Mouse (Mus musculus) heart, adult 2 months (tissue): ENCODE data around the gene Pfn4. TPM values are rescaled to one million over a fixed set of nuclear protein-coding genes. Genes with fewer than 3 reads are reported as not detected.

ENCODE experiments used
- DNase-seq, 2 experiments: peaks; one replicate each; pipeline ENCODE4 v3.0.0; 2021
- H3K27ac ChIP-seq: fragments of 200-600 bp; 2 replicates; pipeline ENCODE4 v1.8.1; 2022
- H3K27me3 ChIP-seq: fragments of 200-500 bp; 2 replicates; pipeline ENCODE4 v1.6.1; 2012; ENCODE audit warnings: mild to moderate bottlenecking, low read length, inconsistent platforms, mixed read lengths; ENCODE audit not compliant: control insufficient read depth, insufficient read depth
- H3K36me3 ChIP-seq: fragments of 200-500 bp; 2 replicates; pipeline ENCODE4 v1.6.1; 2012; ENCODE audit warnings: low read length, inconsistent platforms; ENCODE audit not compliant: control insufficient read depth, insufficient read depth
- H3K4me1 ChIP-seq: fragments of 200-500 bp; 2 replicates; pipeline ENCODE4 v1.6.1; 2011; ENCODE audit warnings: low read length; ENCODE audit not compliant: control insufficient read depth, insufficient read depth
- H3K4me3 ChIP-seq: fragments of 200-600 bp; 2 replicates; pipeline ENCODE4 v1.8.1; 2022
- H3K79me2 ChIP-seq: fragments of 200-500 bp; replicated peaks from 2 replicates; pipeline ENCODE4 v1.6.1; 2012; ENCODE audit warnings: mild to moderate bottlenecking, inconsistent platforms, low read length, moderate library complexity, mixed read lengths; ENCODE audit not compliant: control insufficient read depth, insufficient read depth
- H3K9ac ChIP-seq: fragments of 200-500 bp; 2 replicates; pipeline ENCODE4 v1.6.1; 2012; ENCODE audit warnings: low read depth, mild to moderate bottlenecking, control low read depth, inconsistent platforms, low read length, mixed read lengths
- CTCF ChIP-seq: fragments of 200-600 bp; IDR thresholded peaks from 2 replicates; pipeline ENCODE4 v1.8.1; 2022; ENCODE audit warnings: antibody characterized with exemption, mild to moderate bottlenecking, moderate library complexity
- EP300 ChIP-seq: fragments of 200-500 bp; IDR thresholded peaks from 2 replicates; pipeline ENCODE4 v1.6.1; 2011; ENCODE audit warnings: low read depth, low read length, control low read depth; ENCODE audit not compliant: insufficient read depth
- POLR2A ChIP-seq: fragments of 200-500 bp; IDR thresholded peaks from 2 replicates; pipeline ENCODE4 v1.6.1; 2011; ENCODE audit warnings: mild to moderate bottlenecking, low read depth, low read length, control low read depth; ENCODE audit not compliant: insufficient read depth
- WGBS: fragments of 180-500 bp; shearing (Covaris S2); methylation state at CpG from one replicate; pipeline ENCODE4 v1.1.7; 2018; 5-methylcytosine and 5-hydroxymethylcytosine counted together
- intact Hi-C: fragments of 180-260 bp; cut with DNase I; formaldehyde crosslinking; loops from one replicate; pipeline ENCODE4 v1.15.1; 2025
- polyA plus RNA-seq: library from polyadenylated mRNA; depleted of rRNA; stranded (reverse); fragments of >200 nt; gene quantifications from 2 replicates; pipeline ENCODE4 v1.2.3, GENCODE M21; 2012; rRNA removed
- total RNA-seq, 2 experiments: library from RNA; stranded (reverse); gene quantifications; 2 replicates each; pipeline ENCODE4 v1.2.3; 2021

The Pfn4 gene
- total and polyA plus RNA-seq, 3 experiments = 1.8 to 2.9 (median 2.5) TPM

GRCm38 (mm10) chr12:4813636-4814035 lies 44.8 kb downstream of the Pfn4 start:
- H3K79me2 ChIP-seq = no peaks in the 10 kb centered on the region
- no peak for DNase-seq
- 59% methylated on average over 4 of the region's 4 CpGs for WGBS
- no peaks in the 10 kb centered on the region; the same call in none of the 2 replicates for H3K4me1 ChIP-seq
- H3K27me3 ChIP-seq = no peaks in the 10 kb centered on the region
- H3K36me3 ChIP-seq = no peaks in the 10 kb centered on the region; the same call in 1 of the 2 replicates
- H3K27ac ChIP-seq = no peak overlapping the region
- intact Hi-C loops = no loop called here
- H3K4me3 ChIP-seq = no peak overlapping the region
- no peak overlapping the region for H3K9ac ChIP-seq
- TF ChIP-seq EP300 (no peak), POLR2A (no peak), CTCF (no peak)

GRCm38 (mm10) chr12:4816680-4817360 lies 48.0 kb downstream of the Pfn4 start:
- no peak for TF ChIP-seq CTCF
- TF ChIP-seq POLR2A = no peak
- TF ChIP-seq EP300 = no peak
- Histone ChIP-seq H3K9ac (peak overlapping the region; percentile 83), H3K27me3 (no peaks in the 10 kb centered on the region), H3K4me3 (peak overlapping the region; percentile 69), H3K27ac (peak overlapping the region; percentile 90), H3K4me1 (no peaks in the 10 kb centered on the region; the same call in none of the 2 replicates), H3K36me3 (no peaks in the 10 kb centered on the region; the same call in none of the 2 replicates), H3K79me2 (no peaks in the 10 kb centered on the region)
- 6% methylated on average over 24 of the region's 24 CpGs for WGBS
- intact Hi-C loops = loop anchor here (1.0 to 5.0 kb wide), 4 partner anchors 26 to 220 kb away; partner anchors contain the start of genes Atad2b, Fam228b, Pfn4 and Wdcp
- DNase-seq = no peak

- no peaks in the 10 kb centered on the region for H3K27me3 ChIP-seq
- peak within 1 kb of the TSS; percentile 90 for H3K27ac ChIP-seq
- no peaks in the 10 kb centered on the region; the same call in none of the 2 replicates for H3K36me3 ChIP-seq
- no peaks in the 10 kb centered on the region for H3K79me2 ChIP-seq
- TF ChIP-seq POLR2A = peak; percentile 89
- 0 out of 2 replicates have a peak, but pooled peaks have one; percentile 8 for TF ChIP-seq EP300
- no peak for TF ChIP-seq CTCF
- peak; percentile 98 to 99 for DNase-seq
- no peaks in the 10 kb centered on the region; the same call in none of the 2 replicates for H3K4me1 ChIP-seq
- intact Hi-C loops = loop anchor here (1.0 to 5.0 kb wide), 4 partner anchors 26 to 220 kb away; partner anchors contain the start of genes Atad2b, Fam228b, Pfn4 and Wdcp
- H3K4me3 ChIP-seq = peak within 1 kb of the TSS; percentile 69
- peak within 1 kb of the TSS; percentile 83 for H3K9ac ChIP-seq
- under 1% methylated on average over 49 of the region's 49 CpGs for WGBS
Measured at GRCm38 (mm10) chr12:4817361-4818101, 48.7 kb downstream of the Pfn4 start, which contains the start of gene Sf3b6. TSS of gene Sf3b6 (plus strand) at chr12:4817544.

GRCm38 (mm10) chr12:4827256-4827655 lies 58.4 kb downstream of the Pfn4 start:
- 68% methylated on average over 3 of the region's 3 CpGs for WGBS
- Histone ChIP-seq H3K79me2 (no peaks in the 10 kb centered on the region), H3K27ac (no peak overlapping the region), H3K4me1 (no peaks in the 10 kb centered on the region), H3K27me3 (no peaks in the 10 kb centered on the region), H3K4me3 (no peak overlapping the region), H3K36me3 (no peaks in the 10 kb centered on the region), H3K9ac (no peak overlapping the region)
- TF ChIP-seq EP300 (no peak), POLR2A (no peak), CTCF (no peak)
- no peak for DNase-seq
- intact Hi-C loops = no loop called here

Other genes starting within 250 kb of the Pfn4 start
- 10 to 100 TPM; 40.8 to 41.9 TPM for gene Itsn2, start 176.4 kb upstream of the Pfn4 start, total RNA-seq
- gene Itsn2, start 176.4 kb upstream of the Pfn4 start, polyA plus RNA-seq = 20.5 and 48.8 TPM in 2 replicates
- gene Gm3625, start 176.1 kb upstream of the Pfn4 start, total RNA-seq = not detected
- gene Gm3625, start 176.1 kb upstream of the Pfn4 start, polyA plus RNA-seq = not detected in 2 replicates
- not detected for gene Fam228a, start 30.6 kb upstream of the Pfn4 start, total RNA-seq
- 0.06 and 0.18 TPM in 2 replicates for gene Fam228a, start 30.6 kb upstream of the Pfn4 start, polyA plus RNA-seq
- gene Fam228b, start 245 bp downstream of the Pfn4 start, total RNA-seq = 1 to 10 TPM; 2.0 to 2.1 TPM
- gene Fam228b, start 245 bp downstream of the Pfn4 start, polyA plus RNA-seq = 0.88 and 0.97 TPM in 2 replicates
- gene Sf3b6, start 48.5 kb downstream of the Pfn4 start, total RNA-seq = 10 to 100 TPM; 42.0 to 42.8 TPM
- 31.5 and 46.8 TPM in 2 replicates for gene Sf3b6, start 48.5 kb downstream of the Pfn4 start, polyA plus RNA-seq
- gene Fkbp1b, start 72.6 kb downstream of the Pfn4 start, total RNA-seq = 1 to 10 TPM in 1 of 2 experiments, under 1 TPM in 1; 0.50 to 1.1 TPM
- gene Fkbp1b, start 72.6 kb downstream of the Pfn4 start, polyA plus RNA-seq = 2.4 and 3.6 TPM in 2 replicates
- 1 to 10 TPM; 6.2 to 9.1 TPM for gene Wdcp, start 74.3 kb downstream of the Pfn4 start, total RNA-seq
- 7.4 and 12.7 TPM in 2 replicates for gene Wdcp, start 74.3 kb downstream of the Pfn4 start, polyA plus RNA-seq
- gene Mfsd2b, start 105.3 kb downstream of the Pfn4 start, total RNA-seq = 1 to 10 TPM in 1 of 2 experiments, under 1 TPM in 1; 0.55 to 2.3 TPM
- gene Mfsd2b, start 105.3 kb downstream of the Pfn4 start, polyA plus RNA-seq = 1.7 and 2.0 TPM in 2 replicates
- gene Ubxn2a, start 138.7 kb downstream of the Pfn4 start, total RNA-seq = 10 to 100 TPM; 72.1 to 76.0 TPM
- 11.2 and 22.5 TPM in 2 replicates for gene Ubxn2a, start 138.7 kb downstream of the Pfn4 start, polyA plus RNA-seq
- 10 to 100 TPM; 13.7 to 14.6 TPM for gene Atad2b, start 148.3 kb downstream of the Pfn4 start, total RNA-seq
- 4.0 and 7.4 TPM in 2 replicates for gene Atad2b, start 148.3 kb downstream of the Pfn4 start, polyA plus RNA-seq